Mouse (Mus musculus) splenic B cell, adult 2 months (primary cell): ENCODE data around the gene Frmd4a.

Experiments used
- DNase-seq: peaks from one replicate; pipeline ENCODE4 v3.0.0-alpha.2; 2011; ENCODE audit warnings: low read depth, low spot score
- H3K27me3 ChIP-seq: 2 replicates; pipeline ENCODE4 v1.6.1; 2012; ENCODE audit warnings: mild to moderate bottlenecking, low read length, moderate library complexity, mixed read lengths; ENCODE audit not compliant: control insufficient read depth, poor library complexity, insufficient read depth, severe bottlenecking
- H3K36me3 ChIP-seq: 2 replicates; pipeline ENCODE4 v1.6.1; 2012; ENCODE audit warnings: mild to moderate bottlenecking, low read length, moderate library complexity, mixed read lengths; ENCODE audit not compliant: control insufficient read depth, poor library complexity, insufficient read depth, severe bottlenecking

The Frmd4a gene

GRCm38 (mm10) chr2:4480180-4480579 lies 462.7 kb downstream of the Frmd4a start:
- DNase-seq: no peak
- Histone ChIP-seq H3K36me3 (no peaks in the 10 kb centered on the region), H3K27me3 (no peaks in the 10 kb centered on the region)

- Histone ChIP-seq H3K36me3 (no peaks in the 10 kb centered on the region), H3K27me3 (no peaks in the 10 kb centered on the region)
- DNase-seq: no peak
Measured at GRCm38 (mm10) chr2:4481154-4481553, 463.6 kb downstream of the Frmd4a start.

- Histone ChIP-seq H3K36me3 (no peaks in the 10 kb centered on the region), H3K27me3 (no peaks in the 10 kb centered on the region)
- no peak for DNase-seq
Measured at GRCm38 (mm10) chr2:4486185-4486584, 468.7 kb downstream of the Frmd4a start.

- DNase-seq: no peak
- Histone ChIP-seq H3K36me3 (no peaks in the 10 kb centered on the region), H3K27me3 (no peaks in the 10 kb centered on the region)
Measured at GRCm38 (mm10) chr2:4487280-4487679, 469.8 kb downstream of the Frmd4a start.

- H3K27me3 ChIP-seq: no peaks in the 10 kb centered on the region
- H3K36me3 ChIP-seq: no peaks in the 10 kb centered on the region
- DNase-seq: no peak
Measured at GRCm38 (mm10) chr2:4490845-4491244, 473.3 kb downstream of the Frmd4a start.

- peak; percentile 64 for DNase-seq
- no peaks in the 10 kb centered on the region for H3K36me3 ChIP-seq
- no peaks in the 10 kb centered on the region for H3K27me3 ChIP-seq
Measured at GRCm38 (mm10) chr2:4492485-4493481, 475.3 kb downstream of the Frmd4a start.

GRCm38 (mm10) chr2:4494478-4494877 lies 477.0 kb downstream of the Frmd4a start:
- no peak for DNase-seq

GRCm38 (mm10) chr2:4499257-4499656 lies 481.7 kb downstream of the Frmd4a start:
- no peaks in the 10 kb centered on the region for H3K36me3 ChIP-seq

More at GRCm38 (mm10) chr2:4494478-4494877, 477.0 kb downstream of the Frmd4a start:
- Histone ChIP-seq H3K27me3 (no peaks in the 10 kb centered on the region), H3K36me3 (no peaks in the 10 kb centered on the region)

GRCm38 (mm10) chr2:4499916-4500315 lies 482.4 kb downstream of the Frmd4a start:
- no peaks in the 10 kb centered on the region for H3K27me3 ChIP-seq
- no peak for DNase-seq

More at GRCm38 (mm10) chr2:4499257-4499656, 481.7 kb downstream of the Frmd4a start:
- DNase-seq: peak; percentile 81
- H3K27me3 ChIP-seq: no peaks in the 10 kb centered on the region

GRCm38 (mm10) chr2:4501257-4502027 lies 483.9 kb downstream of the Frmd4a start:
- DNase-seq: no peak
- Histone ChIP-seq H3K36me3 (no peaks in the 10 kb centered on the region), H3K27me3 (no peaks in the 10 kb centered on the region)

More at GRCm38 (mm10) chr2:4499916-4500315, 482.4 kb downstream of the Frmd4a start:
- H3K36me3 ChIP-seq: no peaks in the 10 kb centered on the region

GRCm38 (mm10) chr2:4504413-4504812 lies 486.9 kb downstream of the Frmd4a start:
- H3K36me3 ChIP-seq: no peaks in the 10 kb centered on the region
- no peak for DNase-seq
- H3K27me3 ChIP-seq: no peaks in the 10 kb centered on the region

- Histone ChIP-seq H3K27me3 (no peaks in the 10 kb centered on the region), H3K36me3 (no peaks in the 10 kb centered on the region)
- DNase-seq: no peak
Measured at GRCm38 (mm10) chr2:4505695-4506094, 488.2 kb downstream of the Frmd4a start.

- Histone ChIP-seq H3K27me3 (no peaks in the 10 kb centered on the region), H3K36me3 (no peaks in the 10 kb centered on the region)
- no peak for DNase-seq
Measured at GRCm38 (mm10) chr2:4506659-4507058, 489.1 kb downstream of the Frmd4a start.

- DNase-seq: no peak
- Histone ChIP-seq H3K36me3 (no peaks in the 10 kb centered on the region), H3K27me3 (no peaks in the 10 kb centered on the region)
Measured at GRCm38 (mm10) chr2:4507887-4508615, 490.5 kb downstream of the Frmd4a start.
